ENCODE assay signal across 8 mouse cellular contexts in the genomic region with DNA sequence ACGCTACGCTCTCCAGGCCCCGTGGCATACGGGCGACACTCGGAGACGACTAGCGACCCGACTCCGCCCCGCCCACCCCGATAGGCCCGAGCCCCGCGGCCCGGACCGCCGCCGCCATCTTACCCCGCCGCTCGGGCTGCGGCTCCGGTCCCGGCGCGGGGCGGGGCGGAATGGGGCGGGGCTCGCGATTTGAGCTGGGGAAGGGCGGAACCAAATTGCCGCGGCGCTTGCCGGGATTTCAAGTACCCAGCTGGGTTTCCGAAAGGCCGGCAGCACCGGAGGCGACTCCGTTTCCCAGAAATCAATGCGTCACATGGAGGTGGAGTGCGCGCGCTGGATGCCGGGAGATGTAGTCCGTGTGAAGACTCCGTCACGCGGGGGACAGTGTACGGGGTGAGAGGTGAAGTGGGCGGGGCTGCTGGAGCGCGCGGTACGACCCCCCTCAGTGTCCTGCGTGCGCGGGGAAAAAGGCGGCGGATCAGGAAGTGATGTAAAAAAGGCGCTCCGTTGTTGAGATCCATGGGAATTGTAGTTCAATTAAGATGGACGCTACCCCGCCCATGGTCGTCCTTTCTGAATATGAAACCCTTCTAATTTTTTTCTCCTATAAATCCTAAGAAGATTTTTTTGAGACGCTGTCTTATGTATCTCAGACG. TPM values are rescaled to one million over a fixed set of nuclear protein-coding genes. Genes with fewer than 3 reads are reported as not detected.
DNase-seq lines count a peak whose midpoint lies in the region; ATAC-seq lines count a peak whose summit lies in the region.

A gene (minus strand): TSS at position 407 of the 656 bp plus-strand sequence.

- peaks cover 16% of the 10 kb centered on the region for H3K36me3 ChIP-seq in lung, embryonic 16.5 days (ENCODE audit: control insufficient read depth, insufficient read depth, low read length)

- H3K9ac ChIP-seq in lung, embryonic 16.5 days (ENCODE audit: low read length), result peak within 1 kb of the TSS; percentile 97

- peak within 1 kb of the TSS; percentile 87 for H3K4me3 ChIP-seq in lung, embryonic 16.5 days (ENCODE audit: low read length)

- DNase-seq in MEL-GATA-1-ER (ENCODE audit: extremely low read depth, low read depth), result peak; percentile 97
- DNase-seq in cerebellum, adult 8-10 months, result peak; percentile 99
- peak; percentile 99 for DNase-seq in forelimb bud, embryonic 11.5 days (ENCODE audit: low read depth, low spot score)
- DNase-seq in layer of hippocampus, adult 9-10 months (ENCODE audit: low spot score), result peak; percentile 98
- peak; percentile 87 for DNase-seq in ovary, postnatal 10 days (ENCODE audit: low spot score)
- peak; percentile 98 to 100 for DNase-seq in thymus, postnatal 10 days (ENCODE audit: low spot score in 2 of 2)

- under 1% methylated on average over 67 of the region's 69 CpGs for WGBS in lung, embryonic 16.5 days

- H3K4me1 ChIP-seq in lung, embryonic 16.5 days (replicated peaks; ENCODE audit: control insufficient read depth, insufficient read depth, low read length), result peaks cover 19% of the 10 kb centered on the region

- H3K9me3 ChIP-seq in lung, embryonic 16.5 days (ENCODE audit: control insufficient read depth, low read length), result no peaks in the 10 kb centered on the region

- peak within 1 kb of the TSS; percentile 100 for H3K27ac ChIP-seq in lung, embryonic 16.5 days (ENCODE audit: low read length)

- peak within 1 kb of the TSS; percentile 79 for H3K4me2 ChIP-seq in lung, embryonic 16.5 days (ENCODE audit: low read depth, low read length)

- no peaks in the 10 kb centered on the region for H3K27me3 ChIP-seq in lung, embryonic 16.5 days (ENCODE audit: control insufficient read depth, insufficient read depth, low read depth, low read length)

- peak; percentile 73 to 87 for ATAC-seq in hematopoietic stem cell, adult 5-6 weeks (replicated peaks in 1 of 2; ENCODE audit: insufficient read depth in 1 of 2, low FRiP score in 2 of 2, low TSS enrichment in 1 of 2, low read depth in 1 of 2, poor library complexity in 2 of 2, severe bottlenecking in 2 of 2)
- ATAC-seq in lung, embryonic 16.5 days (ENCODE audit: low read depth), result peak; percentile 87

RNA-seq across cellular contexts. Expression of the gene that starts here (rescaled TPM):
- total RNA-seq in hematopoietic stem cell, adult 5-6 weeks (2017), result 11.3 and 13.8 TPM in 2 replicates
- 28.9 and 30.7 TPM in 2 replicates for polyA plus RNA-seq in lung, embryonic 16.5 days (2015; fragmentation: Nextera tagmentation; extraction: Ambion mirVana)

Comparison
In these comparisons a context has a peak if more than half of its experiments do, and no peak if none do; other contexts are left out.
1. Peak in every context shown above with its lines: DNase-seq, ATAC-seq, H3K4me3 ChIP-seq and H3K27ac ChIP-seq.